In genomic region chr6:35297001-35297400, GRCm38 (mm10) we compare ENCODE assay signal across 9 mouse cellular contexts. TPM values are rescaled to one million over a fixed set of nuclear protein-coding genes. Genes with fewer than 3 reads are reported as not detected.
DNase-seq lines count a peak whose midpoint lies in the region; ATAC-seq lines count a peak whose summit lies in the region.
"Had no signal": no experiment of that assay in that cellular context is flagged by ENCODE, and none has a peak within 500 bp of the region (broad histone marks: within the 10 kb centered on the region; RNA-seq: fewer than 3 reads in every experiment).

No protein-coding gene starts in this region.

- H3K4me2 ChIP-seq in midbrain, embryonic 14.5 days (ENCODE audit: low read length): no peak overlapping the region
- no peak overlapping the region for H3K4me2 ChIP-seq in midbrain, embryonic 11.5 days

- no peaks in the 10 kb centered on the region for H3K4me1 ChIP-seq in midbrain, embryonic 14.5 days (ENCODE audit: control insufficient read depth, insufficient read depth, low read length)
- H3K4me1 ChIP-seq in midbrain, embryonic 11.5 days (ENCODE audit: control insufficient read depth, insufficient read depth, low read length): no peaks in the 10 kb centered on the region

- peak; percentile 29 to 48 for DNase-seq in cerebellum, postnatal 10 days
- peak; percentile 10 for DNase-seq in midbrain, embryonic 14.5 days
- DNase-seq in midbrain, embryonic 11.5 days (ENCODE audit: low spot score, missing footprints): no peak
- DNase-seq in heart, postnatal 14 days: peak; percentile 69 to 80
- peak; percentile 32 for DNase-seq in lung, postnatal 14 days
- no peak for DNase-seq in spleen, adult 12 weeks (ENCODE audit: low spot score)
- DNase-seq in frontal cortex, postnatal 25 days (ENCODE audit: low spot score in 2 of 2): no peak

- H3K27ac ChIP-seq in midbrain, embryonic 14.5 days (replicated peaks; ENCODE audit: low read depth, low read length): no peak overlapping the region
- no peak overlapping the region for H3K27ac ChIP-seq in midbrain, embryonic 11.5 days (ENCODE audit: low read depth, low read length)
- H3K27ac ChIP-seq: kidney, postnatal 0 days had no signal

- no peaks in the 10 kb centered on the region for H3K9me3 ChIP-seq in midbrain, embryonic 14.5 days (ENCODE audit: control insufficient read depth, low read length)
- H3K9me3 ChIP-seq in midbrain, embryonic 11.5 days (ENCODE audit: control insufficient read depth, low read length): no peaks in the 10 kb centered on the region

- no peaks in the 10 kb centered on the region for H3K27me3 ChIP-seq in midbrain, embryonic 14.5 days (ENCODE audit: control insufficient read depth, insufficient read depth, low read length)
- no peaks in the 10 kb centered on the region for H3K27me3 ChIP-seq in midbrain, embryonic 11.5 days (ENCODE audit: control insufficient read depth, insufficient read depth, low read length)

- no peaks in the 10 kb centered on the region for H3K36me3 ChIP-seq in midbrain, embryonic 14.5 days (ENCODE audit: control insufficient read depth, insufficient read depth, low read length)
- H3K36me3 ChIP-seq in midbrain, embryonic 11.5 days (ENCODE audit: control insufficient read depth, insufficient read depth, low read length): no peaks in the 10 kb centered on the region

- intact Hi-C loops in heart, postnatal 14 days (cut with DNase I): loop anchor here (5.0 kb wide), 1 partner anchor 40 kb away; no protein-coding TSS in a partner anchor

- 56% methylated on average over 2 of the region's 2 CpGs for WGBS in midbrain, embryonic 14.5 days
- WGBS in midbrain, embryonic 11.5 days: 57% methylated on average over 2 of the region's 2 CpGs

- no peak for ATAC-seq in cerebellum, adult (ENCODE audit: insufficient number of reproducible peaks, low FRiP score, low TSS enrichment)
- ATAC-seq in midbrain, embryonic 14.5 days (ENCODE audit: low FRiP score, low TSS enrichment): no peak
- ATAC-seq in midbrain, embryonic 11.5 days (ENCODE audit: low FRiP score): no peak

- H3K9ac ChIP-seq in midbrain, embryonic 14.5 days (replicated peaks; ENCODE audit: low read length): no peak overlapping the region
- H3K9ac ChIP-seq in midbrain, embryonic 11.5 days (ENCODE audit: low read length): no peak overlapping the region

- no peak overlapping the region for H3K4me3 ChIP-seq in midbrain, embryonic 14.5 days (replicated peaks; ENCODE audit: low read depth, low read length)
- no peak overlapping the region for H3K4me3 ChIP-seq in midbrain, embryonic 11.5 days (ENCODE audit: low read depth, low read length)

RNA-seq across cellular contexts. Expression of gene Slc13a4, which starts 10.9 kb away (rescaled TPM):
- 0.19 and 3.3 TPM in 2 replicates for polyA plus RNA-seq in midbrain, embryonic 14.5 days (2014; fragmentation: Nextera tagmentation; extraction: Ambion mirVana)
- 0.19 and 0.29 TPM in 2 replicates for polyA plus RNA-seq in midbrain, embryonic 11.5 days (2014; fragmentation: Nextera tagmentation; extraction: Ambion mirVana)
- under 1 TPM; 0.17 to 0.33 TPM for total RNA-seq in heart, postnatal 14 days (2021)

RNA-seq across cellular contexts. Expression of gene Fam180a, which starts 28.9 kb away (rescaled TPM):
- 0.68 TPM in 1 of 2 replicates, not detected in the other for polyA plus RNA-seq in midbrain, embryonic 14.5 days (2014; fragmentation: Nextera tagmentation; extraction: Ambion mirVana)
- not detected in 2 replicates for polyA plus RNA-seq in midbrain, embryonic 11.5 days (2014; fragmentation: Nextera tagmentation; extraction: Ambion mirVana)
- total RNA-seq in heart, postnatal 14 days (2021): 1 to 10 TPM; 1.5 to 2.2 TPM

Comparison
In these comparisons a context has a peak if more than half of its experiments do, and no peak if none do; other contexts are left out.
1. DNase-seq: peak in cerebellum, postnatal 10 days (2 of 2), midbrain, embryonic 14.5 days (single experiment), heart, postnatal 14 days (2 of 2) and lung, postnatal 14 days (single experiment); none in midbrain, embryonic 11.5 days (single experiment), spleen, adult 12 weeks (single experiment) and frontal cortex, postnatal 25 days (0 of 2).